Comparison of ENCODE assay signal across 24 mouse cellular contexts in the genomic region with DNA sequence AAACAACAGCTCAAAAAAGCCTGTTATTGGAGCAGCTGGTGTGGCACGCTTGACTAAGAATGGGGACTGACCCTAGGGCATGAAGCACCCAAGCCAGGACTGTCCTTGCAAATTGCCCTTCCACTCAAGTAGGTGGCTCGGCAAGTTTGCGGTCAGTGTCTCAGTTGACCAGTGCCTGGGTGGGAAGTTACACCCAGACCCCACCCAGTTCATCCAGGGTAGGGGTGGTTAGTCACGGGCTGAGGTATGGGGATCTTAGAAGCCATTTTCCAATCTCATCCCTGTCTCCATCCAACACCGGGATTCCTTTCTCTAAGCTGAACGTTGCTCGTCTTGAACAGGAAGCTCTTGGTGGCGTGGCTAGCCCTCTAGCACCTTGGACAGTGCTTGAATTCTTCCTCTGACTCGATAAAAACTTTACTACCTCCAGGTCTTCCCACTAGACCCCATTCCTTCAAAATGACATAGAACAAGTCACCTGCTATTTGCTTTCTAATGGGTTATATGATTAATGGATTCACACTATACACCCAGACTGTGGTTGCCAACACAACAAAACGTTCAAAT. TPM values are rescaled to one million over a fixed set of nuclear protein-coding genes. Genes with fewer than 3 reads are reported as not detected.
DNase-seq lines count a peak whose midpoint lies in the region; ATAC-seq and TF ChIP-seq lines count a peak whose summit lies in the region.
"Had no signal": no experiment of that assay in that cellular context is flagged by ENCODE, and none has a peak within 500 bp of the region (broad histone marks: within the 10 kb centered on the region; RNA-seq: fewer than 3 reads in every experiment).

No protein-coding gene starts in this region.

- TF ChIP-seq POLR2A in myocyte (IDR thresholded peaks at IDR 0.05; ENCODE audit: insufficient read length, low read depth): no peak

- TF ChIP-seq CTCF in intestine, postnatal 0 days (IDR thresholded peaks at IDR 0.05; ENCODE audit: low read depth): no peak

- no peak overlapping the region for H3K27ac ChIP-seq in intestine, embryonic 14.5 days (ENCODE audit: low read depth)
- H3K27ac ChIP-seq in intestine, postnatal 0 days (ENCODE audit: low read depth, low read length): no peak overlapping the region
- H3K27ac ChIP-seq: embryonic facial prominence, embryonic 10.5 days; forebrain, embryonic 13.5 days; hindbrain, embryonic 10.5 days; hindbrain, embryonic 14.5 days had no signal

- DNase-seq in intestine, embryonic 14.5 days (ENCODE audit: low spot score): peak; percentile 48
- DNase-seq in 416B (ENCODE audit: low read depth) (peak; percentile 32), NIH3T3 (ENCODE audit: low read depth) (peak; percentile 42)
- no peak for DNase-seq in left cerebral cortex, adult 11 months (ENCODE audit: low spot score)
- DNase-seq: adrenal gland, postnatal 10 days; cerebellum, adult 11 months; cerebellum, adult 9-10 months; cerebellum, postnatal 25 days; forebrain, postnatal 0 days; gastrocnemius, postnatal 14 days had no signal

- H3K9ac ChIP-seq in intestine, embryonic 14.5 days (ENCODE audit: low read length): no peak overlapping the region
- H3K9ac ChIP-seq in intestine, postnatal 0 days (ENCODE audit: low read depth, low read length): no peak overlapping the region
- H3K9ac ChIP-seq: forebrain, embryonic 13.5 days; forebrain, postnatal 0 days; hindbrain, embryonic 14.5 days had no signal

- no peaks in the 10 kb centered on the region for H3K9me3 ChIP-seq in intestine, embryonic 14.5 days (ENCODE audit: control insufficient read depth, low read length)
- no peaks in the 10 kb centered on the region for H3K9me3 ChIP-seq in intestine, postnatal 0 days (ENCODE audit: control insufficient read depth)
- H3K9me3 ChIP-seq: embryonic facial prominence, embryonic 10.5 days; forebrain, embryonic 13.5 days; hindbrain, embryonic 10.5 days had no signal

- no peak overlapping the region for H3K4me3 ChIP-seq in intestine, embryonic 14.5 days (ENCODE audit: low read depth, low read length)
- H3K4me3 ChIP-seq in intestine, postnatal 0 days (ENCODE audit: low read depth, low read length): no peak overlapping the region
- H3K4me3 ChIP-seq in myocyte: no peak overlapping the region
- H3K4me3 ChIP-seq: embryonic facial prominence, embryonic 10.5 days; forebrain, embryonic 13.5 days; hindbrain, embryonic 10.5 days had no signal

- H3K4me1 ChIP-seq in intestine, embryonic 14.5 days (replicated peaks; ENCODE audit: control insufficient read depth, insufficient read depth, low read length): no peaks in the 10 kb centered on the region
- H3K4me1 ChIP-seq in intestine, postnatal 0 days (replicated peaks; ENCODE audit: control insufficient read depth, insufficient read depth, low read length): no peaks in the 10 kb centered on the region
- H3K4me1 ChIP-seq: embryonic facial prominence, embryonic 10.5 days; forebrain, embryonic 13.5 days; hindbrain, embryonic 10.5 days had no signal

- no peaks in the 10 kb centered on the region for H3K36me3 ChIP-seq in intestine, embryonic 14.5 days (ENCODE audit: control insufficient read depth, insufficient read depth, low read length)
- no peaks in the 10 kb centered on the region for H3K36me3 ChIP-seq in intestine, postnatal 0 days (ENCODE audit: control insufficient read depth, insufficient read depth)
- no peaks in the 10 kb centered on the region for H3K36me3 ChIP-seq in myocyte (ENCODE audit: control insufficient read depth, insufficient read depth)
- H3K36me3 ChIP-seq: embryonic facial prominence, embryonic 10.5 days; hindbrain, embryonic 10.5 days had no signal

- ATAC-seq in intestine, embryonic 14.5 days (replicated peaks; ENCODE audit: low FRiP score, low TSS enrichment, low read depth): no peak
- no peak for ATAC-seq in intestine, postnatal 0 days
- no peak for ATAC-seq in granulocyte monocyte progenitor cell, adult 5-6 weeks (replicated peaks; ENCODE audit: poor library complexity, severe bottlenecking)
- ATAC-seq: forebrain, embryonic 13.5 days; forebrain, postnatal 0 days; intestine, embryonic 16.5 days had no signal

- no peak overlapping the region for H3ac ChIP-seq in myocyte (ENCODE audit: control insufficient read depth, insufficient read length)

- no peaks in the 10 kb centered on the region for H3K27me3 ChIP-seq in intestine, embryonic 14.5 days (replicated peaks; ENCODE audit: control insufficient read depth, insufficient read depth, low read length)
- H3K27me3 ChIP-seq in intestine, postnatal 0 days (replicated peaks; ENCODE audit: control insufficient read depth, insufficient read depth, low read length): peaks cover 5% of the 10 kb centered on the region
- H3K27me3 ChIP-seq in myocyte (ENCODE audit: control insufficient read depth, insufficient read depth, insufficient read length): no peaks in the 10 kb centered on the region

- WGBS in intestine, embryonic 14.5 days: 60% methylated on average over 10 of the region's 10 CpGs
- 53% methylated on average over 10 of the region's 10 CpGs for WGBS in intestine, postnatal 0 days

- H3K79me2 ChIP-seq in myocyte (ENCODE audit: control insufficient read depth, insufficient read depth): no peaks in the 10 kb centered on the region

- no peak overlapping the region for H3K4me2 ChIP-seq in intestine, embryonic 14.5 days (ENCODE audit: low read length)
- no peak overlapping the region for H3K4me2 ChIP-seq in intestine, postnatal 0 days (replicated peaks; ENCODE audit: low read depth)
- H3K4me2 ChIP-seq in myocyte (ENCODE audit: low read depth): no peak overlapping the region
- H3K4me2 ChIP-seq: forebrain, embryonic 13.5 days; hindbrain, embryonic 14.5 days had no signal

TF ChIP-seq in myocyte, 11 proteins besides CTCF, POLR2A, EP300 and RAD21:
- no peak for TF ChIP-seq USF1 (IDR thresholded peaks at IDR 0.05; ENCODE audit: low read depth)
- TF ChIP-seq REST (IDR thresholded peaks at IDR 0.05; ENCODE audit: insufficient read depth, insufficient read length): peak; percentile 62

RNA-seq across cellular contexts. Expression of a gene that starts 10.8 kb away (rescaled TPM):
- 0.65 and 0.80 TPM in 2 replicates for polyA plus RNA-seq in intestine, embryonic 14.5 days (2014; fragmentation: Nextera tagmentation; extraction: Ambion mirVana)
- 0.13 TPM in 2 replicates for polyA plus RNA-seq in intestine, postnatal 0 days (2015; fragmentation: Nextera tagmentation; extraction: Ambion mirVana)
- 0.50 TPM for polyA plus RNA-seq in myocyte (2012; fragmentation: generic; extraction: Trizol)
- not detected in 2 replicates for total RNA-seq in granulocyte monocyte progenitor cell, adult 5-6 weeks (2014; fragmentation: Nextera tagmentation)
- 1.4 TPM in 1 of 2 replicates, not detected in the other for total RNA-seq in granulocyte monocyte progenitor cell, adult 5-6 weeks (2017)
- total RNA-seq: gastrocnemius, adult 18-20 months had no signal

RNA-seq across cellular contexts. Expression of a gene that starts 16.7 kb away (rescaled TPM):
- polyA plus RNA-seq in intestine, embryonic 14.5 days (2014; fragmentation: Nextera tagmentation; extraction: Ambion mirVana): 0.27 and 0.50 TPM in 2 replicates
- 0.30 and 0.34 TPM in 2 replicates for polyA plus RNA-seq in intestine, postnatal 0 days (2015; fragmentation: Nextera tagmentation; extraction: Ambion mirVana)
- 0.04 TPM for polyA plus RNA-seq in myocyte (2012; fragmentation: generic; extraction: Trizol)
- not detected in 2 replicates for total RNA-seq in granulocyte monocyte progenitor cell, adult 5-6 weeks (2014; fragmentation: Nextera tagmentation)
- not detected in 2 replicates for total RNA-seq in granulocyte monocyte progenitor cell, adult 5-6 weeks (2017)
- polyA plus RNA-seq: cortical plate, adult 2 months had no signal

RNA-seq across cellular contexts. Expression of a gene that starts 32.5 kb away (rescaled TPM):
- 0.04 TPM in 1 of 2 replicates, not detected in the other for polyA plus RNA-seq in intestine, embryonic 14.5 days (2014; fragmentation: Nextera tagmentation; extraction: Ambion mirVana)
- polyA plus RNA-seq in intestine, postnatal 0 days (2015; fragmentation: Nextera tagmentation; extraction: Ambion mirVana): 0.08 and 0.09 TPM in 2 replicates
- polyA plus RNA-seq in myocyte (2012; fragmentation: generic; extraction: Trizol): not detected
- not detected in 2 replicates for total RNA-seq in granulocyte monocyte progenitor cell, adult 5-6 weeks (2014; fragmentation: Nextera tagmentation)
- not detected in 2 replicates for total RNA-seq in granulocyte monocyte progenitor cell, adult 5-6 weeks (2017)
- total RNA-seq: forebrain, postnatal 0 days; gastrocnemius, postnatal 14 days had no signal
- polyA plus RNA-seq: brain, embryonic 14.5 days; cortical plate, adult 2 months; embryonic facial prominence, embryonic 10.5 days; embryonic facial prominence, embryonic 14.5 days; forebrain, embryonic 13.5 days; forebrain, postnatal 0 days; gonadal fat pad, adult 2 months; heart, embryonic 14.5 days; hindbrain, embryonic 10.5 days; hindbrain, embryonic 14.5 days had no signal
